Mouse (Mus musculus): ENCODE data around the gene Grhpr.

DNA sequence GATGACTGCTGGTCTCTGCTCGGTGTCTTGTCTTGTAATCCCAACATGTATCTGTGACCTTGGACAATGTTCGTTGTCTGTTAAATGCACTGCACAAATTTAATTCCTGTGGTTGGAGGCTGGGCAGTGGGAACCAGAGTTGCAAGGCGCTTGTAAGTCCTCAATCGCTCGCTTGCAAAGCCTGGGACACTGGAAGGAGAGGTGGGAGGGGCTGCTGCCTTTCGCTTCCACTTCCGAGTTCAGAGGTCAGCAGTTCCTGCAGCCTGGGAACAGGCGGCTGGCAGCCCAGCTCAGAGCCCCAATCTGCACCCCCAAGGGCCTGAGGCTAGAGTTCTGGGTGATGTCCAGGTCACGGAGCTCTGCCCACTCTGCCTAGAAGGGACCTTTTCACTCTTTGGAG is 28.2 kb upstream of the Grhpr start:
- TF ChIP-seq CTCF (IDR thresholded peaks at IDR 0.05; ENCODE audit: low read depth) (no peak), EP300 (IDR thresholded peaks at IDR 0.05; ENCODE audit: low read depth) (no peak)

Measured in liver, embryonic 14.5 days (tissue).